Mouse (Mus musculus) G1E-ER4 (cell line): ENCODE measurements around the gene Bcl2l12. TPM values are rescaled to one million over a fixed set of nuclear protein-coding genes. Genes with fewer than 3 reads are reported as not detected.

Experiments
- GATA1 ChIP-seq: IDR thresholded peaks from one replicate; pipeline ENCODE4 v1.8.0; 2012; ENCODE audit warnings: low read length, inconsistent platforms
- polyA plus RNA-seq: library from polyadenylated mRNA; stranded (reverse); fragments of >175 nt; gene quantifications from 2 replicates; pipeline ENCODE4 v1.2.3, GENCODE M21; 2012

Gene Bcl2l12
- polyA plus RNA-seq: 195 and 211 TPM in 2 replicates

DNA sequence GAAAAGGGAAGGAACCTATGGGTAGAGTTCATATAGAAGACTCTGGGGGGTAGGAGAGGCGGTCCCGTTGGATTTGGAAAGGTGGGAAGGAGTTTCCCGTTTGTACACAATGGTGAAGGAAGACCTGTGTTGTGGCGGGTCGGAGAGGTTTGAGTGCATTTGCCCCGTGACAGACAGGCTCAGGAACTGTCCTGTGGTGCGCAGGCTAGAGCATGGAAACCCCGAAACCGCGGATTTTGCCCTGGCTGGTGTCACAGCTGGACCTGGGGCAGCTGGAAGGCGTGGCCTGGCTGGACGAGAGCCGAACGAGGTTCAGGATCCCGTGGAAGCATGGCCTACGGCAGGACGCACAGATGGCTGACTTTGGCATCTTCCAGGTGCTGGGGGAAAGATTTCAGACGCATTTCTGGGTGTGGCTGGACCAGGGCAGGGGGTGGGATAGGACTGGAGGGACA lies at the start of gene Bcl2l12:
Gene Bcl2l12, minus strand, starts transcription at position 212 of the 455 bp plus-strand sequence.
- TF ChIP-seq GATA1: no peak

DNA sequence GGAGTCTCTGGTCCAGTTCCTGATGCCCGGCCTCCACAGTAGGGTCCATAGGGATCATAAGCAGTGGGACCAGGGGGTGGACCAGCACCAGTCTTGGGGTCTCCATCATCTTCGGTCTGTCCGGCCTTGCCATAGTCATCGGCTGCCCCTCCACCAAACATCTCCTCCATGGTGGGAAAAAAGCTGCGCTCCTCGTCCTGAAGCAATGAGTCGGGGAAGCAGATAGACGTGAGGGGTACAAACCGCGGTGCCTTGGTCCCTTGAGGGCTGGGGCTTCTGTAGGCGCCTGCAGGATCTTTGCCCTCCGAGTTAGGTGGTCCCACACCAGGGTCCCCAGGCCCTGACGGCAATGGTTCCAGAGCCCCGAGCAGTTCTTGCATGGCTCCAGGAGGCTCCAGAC lies 49.0 kb upstream of the Bcl2l12 start:
- TF ChIP-seq GATA1: no peak

DNA sequence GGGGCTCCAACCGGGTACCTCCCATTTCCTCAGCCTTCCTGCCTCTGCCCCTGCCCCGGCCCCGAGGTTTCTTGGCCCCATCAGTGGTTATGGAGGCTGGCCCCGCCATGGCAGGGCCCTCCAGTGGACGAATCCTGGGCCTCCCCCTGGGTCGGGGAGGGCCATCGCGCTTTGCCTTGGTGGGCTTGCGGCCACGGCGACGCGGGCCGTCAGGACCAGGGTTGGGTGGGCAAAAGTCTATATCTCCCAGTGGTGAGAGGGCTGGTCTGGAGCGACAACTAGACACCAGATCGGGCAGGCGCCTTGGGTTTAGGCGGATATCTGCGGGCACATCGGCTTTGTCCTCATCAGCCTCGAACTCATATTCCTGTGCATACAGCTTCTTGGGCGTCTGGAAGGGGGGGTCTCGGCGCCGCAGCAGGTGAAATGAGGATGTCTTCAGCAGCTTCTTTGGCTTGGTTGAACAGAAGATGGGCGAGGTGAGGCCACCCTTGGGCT lies 48.4 kb upstream of the Bcl2l12 start:
- TF ChIP-seq GATA1: no peak

DNA sequence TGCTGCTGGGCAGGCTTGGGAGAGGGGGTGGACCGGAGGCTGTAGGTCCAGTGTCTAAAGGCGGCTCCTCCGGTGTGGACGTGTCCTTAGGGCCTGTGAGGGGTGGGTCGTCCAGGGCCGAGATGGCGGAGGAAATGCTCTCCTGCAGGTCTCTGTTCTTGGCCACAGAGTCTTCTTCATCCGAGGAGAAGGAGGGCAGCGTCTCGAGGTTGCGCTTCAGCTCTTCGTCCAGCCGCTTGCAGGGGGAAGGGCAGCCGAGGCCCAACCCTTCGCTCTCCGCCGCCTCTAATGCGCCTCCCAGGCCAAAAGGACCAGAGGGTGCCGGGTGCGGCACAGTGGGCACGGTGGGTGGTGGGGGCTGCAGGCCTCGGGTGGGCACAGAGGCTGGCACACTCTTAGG lies 47.2 kb upstream of the Bcl2l12 start:
- no peak for TF ChIP-seq GATA1

DNA sequence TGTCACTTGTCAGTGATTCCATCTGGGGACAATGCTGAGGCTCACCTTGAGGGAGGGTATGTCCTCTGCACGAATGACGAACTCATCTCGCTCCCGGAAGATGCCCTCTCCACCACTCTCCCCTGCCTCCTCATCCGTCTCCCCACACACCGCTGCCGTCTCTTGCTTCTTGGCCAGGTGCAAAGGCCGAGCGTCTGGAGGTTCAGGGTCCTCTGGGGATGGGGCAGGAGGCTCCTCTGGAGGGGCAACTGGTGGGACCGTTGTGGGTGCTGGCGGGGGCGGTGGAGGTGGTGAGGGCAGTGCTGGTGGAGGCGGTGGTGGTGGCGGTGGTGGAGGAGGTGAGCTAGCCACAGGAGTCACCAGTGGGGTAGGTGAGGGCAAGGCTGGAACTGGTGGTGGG lies 44.8 kb upstream of the Bcl2l12 start:
- TF ChIP-seq GATA1: no peak

DNA sequence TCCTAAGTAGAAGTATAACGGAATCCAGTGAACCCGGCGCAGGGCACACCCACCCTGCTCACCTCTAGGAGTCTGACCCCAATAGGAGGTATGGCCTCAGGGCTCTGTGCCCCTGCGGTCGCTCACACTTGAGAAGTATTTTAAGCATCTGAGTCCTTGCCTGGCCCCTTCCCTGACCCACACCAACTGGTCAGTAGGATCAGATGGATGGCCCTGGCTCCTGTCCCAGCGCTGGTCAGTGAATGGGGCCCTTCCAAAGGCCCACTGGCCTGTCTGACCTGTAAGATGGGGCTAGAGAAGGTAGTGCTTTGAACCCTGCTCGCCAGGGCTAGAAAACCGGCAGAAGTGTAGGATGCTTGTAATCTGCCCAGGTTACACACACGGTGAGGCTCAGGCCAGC lies 42.3 kb upstream of the Bcl2l12 start:
- TF ChIP-seq GATA1: no peak

DNA sequence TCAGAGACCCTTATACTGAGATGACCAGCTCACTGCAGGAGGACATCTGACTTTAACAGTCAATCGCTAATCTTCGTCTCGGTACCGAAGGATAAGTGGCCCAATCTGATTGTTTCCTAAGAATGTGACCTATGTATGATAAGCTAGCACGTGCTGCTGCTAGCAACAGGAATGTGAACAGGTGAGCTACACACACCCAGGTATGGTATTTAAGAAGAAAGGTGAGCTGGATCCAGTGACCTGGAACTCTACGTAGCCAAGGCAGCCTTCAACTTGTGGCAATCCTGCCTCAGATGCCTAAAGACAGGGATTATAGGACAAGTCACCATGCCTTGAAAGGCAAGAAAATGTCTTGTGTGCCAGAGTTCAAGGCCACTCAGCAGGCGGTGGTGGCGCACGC lies 39.9 kb upstream of the Bcl2l12 start:
- no peak for TF ChIP-seq GATA1

DNA sequence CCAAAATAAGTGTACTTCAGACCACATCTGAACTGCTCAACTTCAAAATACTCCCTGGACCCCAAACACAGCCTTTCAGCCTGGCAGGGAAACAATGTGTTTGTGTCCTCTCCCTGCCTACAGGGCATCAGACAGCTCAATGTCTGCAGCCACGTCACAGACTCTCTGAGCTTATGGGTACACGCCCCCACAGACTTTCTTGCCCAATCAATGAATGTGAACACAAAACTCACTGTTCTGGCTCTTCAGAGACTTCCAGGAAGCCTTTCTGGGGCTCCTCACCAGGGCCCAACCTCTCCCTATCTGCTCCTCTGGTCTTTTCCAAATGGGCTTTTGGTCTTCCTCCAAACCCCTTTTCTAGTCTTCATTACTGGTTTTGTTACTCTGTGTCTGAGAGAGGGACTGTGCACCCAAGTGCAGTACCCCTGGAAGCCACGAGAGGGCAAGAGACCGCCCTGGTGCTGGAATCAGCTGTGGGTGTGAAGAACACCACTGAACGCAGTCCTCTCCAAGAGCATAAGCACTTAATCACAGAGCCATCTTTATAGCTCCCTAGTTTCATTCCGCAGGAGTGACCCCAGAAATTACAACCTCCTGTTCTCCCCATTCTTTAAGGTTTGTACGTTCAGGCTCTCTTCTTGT lies 39.3 kb upstream of the Bcl2l12 start:
- no peak for TF ChIP-seq GATA1

DNA sequence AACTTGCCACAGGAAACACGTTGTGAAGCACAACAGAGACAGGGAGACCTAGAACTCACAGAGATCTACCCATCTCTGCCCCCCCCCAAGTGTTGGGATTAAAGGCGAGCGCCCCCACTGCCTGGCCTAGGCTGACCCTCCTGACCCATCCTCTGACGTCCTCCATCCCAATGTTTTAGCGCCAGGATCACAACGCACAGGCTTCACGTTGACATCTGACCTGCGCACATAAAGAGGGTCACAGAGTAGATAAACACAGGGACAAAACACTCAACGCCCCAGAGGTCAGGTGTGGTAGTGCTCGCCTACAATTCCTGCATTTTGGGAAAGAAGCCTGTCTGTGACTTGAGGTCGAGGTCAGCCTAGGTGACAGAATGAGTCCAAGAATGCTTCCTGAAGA lies 38.2 kb upstream of the Bcl2l12 start:
- no peak for TF ChIP-seq GATA1

DNA sequence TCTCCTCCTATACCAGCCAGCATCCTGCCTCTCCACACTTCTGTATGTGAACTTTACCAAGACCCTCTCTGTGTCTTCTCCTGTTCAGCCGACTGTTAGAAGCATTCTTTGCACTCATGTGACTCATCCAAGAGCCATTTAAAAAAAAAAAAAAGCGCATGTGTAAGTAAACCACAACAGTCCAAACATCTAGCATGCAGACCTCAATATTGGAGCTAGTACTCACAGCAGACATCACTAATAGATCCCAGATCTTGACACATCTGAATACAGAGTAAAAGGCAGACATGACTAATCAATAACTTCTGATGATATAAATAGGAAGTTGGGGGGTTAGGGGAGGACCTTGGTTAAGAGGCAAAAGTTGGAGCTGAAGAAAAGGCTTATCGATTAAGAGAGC lies 37.1 kb upstream of the Bcl2l12 start:
- TF ChIP-seq GATA1: no peak

DNA sequence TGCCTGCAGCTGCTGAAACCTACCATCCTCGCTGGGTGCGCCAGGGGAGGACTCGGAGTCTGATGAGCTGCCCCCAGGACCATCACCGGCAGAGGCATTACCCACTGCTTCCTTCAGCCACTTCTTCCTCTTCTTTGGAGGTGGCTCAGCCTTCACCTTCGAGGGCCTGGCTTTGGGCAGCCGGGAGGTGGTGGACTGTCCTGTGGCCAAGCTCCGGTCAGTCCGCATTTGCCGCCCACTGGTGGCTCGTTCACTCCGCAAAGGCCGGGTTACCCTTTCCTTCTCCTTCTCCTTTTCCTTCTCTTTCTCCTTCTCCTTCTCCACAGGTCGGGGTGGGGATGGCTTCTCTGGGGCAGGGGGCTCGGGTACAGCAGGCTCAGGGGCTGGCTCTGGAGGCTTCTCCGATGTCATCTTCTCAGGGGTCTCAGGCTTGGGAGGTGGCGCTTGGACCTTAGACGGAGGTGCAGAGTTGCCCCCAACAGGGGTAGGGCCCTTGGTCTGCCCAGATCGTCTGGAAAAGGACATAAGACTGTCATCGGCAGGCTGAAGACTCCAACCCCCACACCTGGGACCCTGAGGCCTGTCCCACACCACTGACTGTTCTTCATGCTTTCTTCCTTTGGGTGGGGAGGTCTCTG lies 35.3 kb upstream of the Bcl2l12 start:
- TF ChIP-seq GATA1: no peak

DNA sequence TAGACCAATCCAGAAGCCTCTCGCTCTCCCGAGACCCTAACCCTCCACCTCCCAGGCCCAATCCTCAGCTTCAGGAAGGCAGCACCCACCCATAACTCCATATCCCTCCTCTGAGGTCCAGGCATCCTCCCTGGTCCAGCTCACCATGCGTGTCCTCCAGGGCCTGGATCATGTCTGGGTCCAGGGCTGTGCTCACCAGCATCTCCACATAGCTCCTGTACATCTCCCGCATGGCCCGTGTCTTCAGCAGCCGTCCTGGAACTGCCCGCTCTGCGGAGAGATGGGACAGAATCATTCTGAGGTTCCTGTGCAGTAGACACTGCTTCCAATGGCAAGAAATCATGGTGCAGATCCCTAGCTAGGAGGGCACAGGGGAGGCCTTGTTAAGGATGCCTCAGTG lies 32.3 kb upstream of the Bcl2l12 start:
- TF ChIP-seq GATA1: no peak

DNA sequence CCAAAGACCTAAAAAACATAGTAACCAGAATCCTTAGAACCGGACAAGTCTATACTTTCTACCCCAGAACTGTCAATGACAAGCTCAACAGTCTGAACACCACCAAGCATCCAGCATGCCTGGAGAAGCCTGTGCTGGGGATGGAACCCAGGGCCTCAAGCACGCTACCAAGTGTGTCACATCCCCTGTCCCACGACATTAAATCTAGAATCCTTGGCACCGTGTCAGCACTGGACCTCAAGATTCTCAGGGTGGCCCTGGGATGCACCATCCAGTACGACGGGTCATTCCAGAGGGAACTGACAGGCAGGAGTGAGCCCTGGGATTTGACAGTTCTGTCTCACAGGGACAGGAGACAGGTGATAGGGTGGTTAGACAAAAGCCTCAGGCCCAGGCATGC lies 31.5 kb upstream of the Bcl2l12 start:
- TF ChIP-seq GATA1: no peak

DNA sequence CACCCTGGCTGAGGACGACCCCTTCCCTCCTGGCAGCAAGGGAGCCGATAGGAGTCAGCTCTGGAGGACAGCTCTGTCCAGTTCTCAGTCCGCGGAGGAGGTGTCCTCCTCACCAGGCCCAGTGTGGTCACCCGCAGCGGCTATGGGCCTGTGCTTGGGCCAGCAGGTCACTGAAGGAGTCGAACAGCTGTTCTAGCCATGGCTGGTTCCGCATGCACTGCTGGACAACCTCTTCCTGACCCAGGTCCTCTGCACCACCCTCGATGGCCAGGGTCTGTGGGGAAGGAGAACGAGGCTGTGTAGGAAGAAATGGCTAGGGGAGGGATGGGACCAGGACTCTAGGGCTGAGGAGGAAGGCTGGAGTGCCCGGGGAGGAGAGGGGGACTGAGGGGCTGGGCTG lies 29.8 kb upstream of the Bcl2l12 start:
- no peak for TF ChIP-seq GATA1

DNA sequence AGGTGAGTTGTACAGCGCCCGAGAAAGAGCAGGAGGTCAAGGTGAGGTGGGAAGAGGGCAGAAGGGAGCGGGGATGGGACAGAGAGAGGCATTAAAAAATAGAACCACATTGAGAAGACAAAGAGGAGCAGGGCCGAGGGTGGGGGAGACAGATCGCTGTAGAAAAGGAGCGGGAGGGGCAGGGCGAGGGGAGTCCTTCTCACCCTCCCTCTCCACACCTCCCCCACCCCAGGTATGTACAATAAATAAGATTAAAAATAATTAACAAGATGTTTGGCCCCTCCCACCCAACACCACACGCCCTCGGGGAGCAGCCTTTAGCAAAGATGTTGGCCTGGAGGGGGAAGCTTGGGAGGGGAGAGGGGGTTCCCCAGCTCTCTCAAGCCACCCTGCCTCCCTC lies 29.2 kb upstream of the Bcl2l12 start:
- TF ChIP-seq GATA1: no peak

DNA sequence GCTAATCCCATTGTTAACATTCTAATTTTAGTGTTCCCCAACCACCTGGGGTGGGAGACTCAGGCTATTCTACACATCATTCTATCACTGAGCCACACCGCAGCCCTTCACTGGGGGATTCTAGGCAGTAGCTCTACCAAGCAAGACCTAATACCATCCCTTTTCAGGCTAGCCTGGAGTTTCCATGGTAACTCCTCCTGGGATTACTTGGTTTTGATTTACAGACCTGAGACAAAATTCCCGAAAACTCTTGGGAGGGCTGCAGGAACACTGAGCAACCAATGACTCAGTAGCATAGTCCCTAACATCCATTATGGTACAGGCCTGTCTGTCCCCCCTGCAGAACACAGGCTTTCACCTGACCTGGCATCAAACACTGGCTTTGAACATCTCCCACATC lies 27.7 kb upstream of the Bcl2l12 start:
- TF ChIP-seq GATA1: no peak

DNA sequence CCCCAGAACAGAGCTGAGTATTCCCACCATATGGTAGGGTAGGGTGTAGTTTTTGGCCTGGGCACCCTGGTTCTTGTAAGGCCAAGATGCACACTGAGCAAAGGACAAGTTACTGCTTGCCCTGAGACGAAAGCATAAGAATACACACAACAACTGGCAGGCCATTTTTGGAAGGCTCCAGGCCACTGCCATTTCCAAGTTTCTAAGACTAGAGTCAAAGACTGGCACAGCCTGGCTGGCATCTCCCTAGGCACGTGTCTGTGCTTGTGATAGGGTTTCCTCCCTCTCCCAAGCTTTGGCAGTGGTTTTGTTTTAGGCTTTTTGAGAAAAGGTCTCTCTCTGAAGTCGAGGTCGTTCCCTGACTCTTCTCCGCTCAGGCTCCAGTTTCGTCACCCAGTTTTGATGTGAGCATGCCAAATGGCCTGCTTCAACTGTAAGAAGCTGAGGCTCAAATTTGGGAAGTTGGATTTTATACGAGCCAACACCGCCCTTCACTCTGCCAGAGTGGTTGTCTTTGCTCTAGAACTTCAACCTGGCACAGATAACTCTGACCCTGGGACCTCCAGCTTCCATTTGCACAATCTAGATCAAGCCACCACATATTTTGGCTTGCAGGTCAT lies 27.2 kb upstream of the Bcl2l12 start:
- TF ChIP-seq GATA1: no peak
